Mouse (Mus musculus): ENCODE measurements around the gene Ppp2r2d.

GRCm38 (mm10) chr7:138867286-138867685 lies 21.4 kb downstream of the Ppp2r2d start:
- no peak for TF ChIP-seq CTCF (IDR thresholded peaks at IDR 0.05; ENCODE audit: borderline replicate concordance, extremely low read depth, insufficient read depth, insufficient read length)
- no peak for TF ChIP-seq POLR2A (IDR thresholded peaks at IDR 0.05; ENCODE audit: borderline replicate concordance, extremely low read depth, insufficient read depth, insufficient read length, poor library complexity, severe bottlenecking)

Data from brain, embryonic 14.5 days (tissue).